Mouse (Mus musculus) neutrophil, adult 83 days (primary cell): ENCODE measurements around the gene Ppm1j. TPM values are rescaled to one million over a fixed set of nuclear protein-coding genes. Genes with fewer than 3 reads are reported as not detected.

ENCODE experiments used
- total RNA-seq, 2 experiments: library from RNA; stranded (reverse); gene quantifications; one replicate each; pipeline ENCODE4 v1.2.4; 2023

Gene Ppm1j
- total RNA-seq: not detected

GRCm38 (mm10) chr3:104780561-104781420 lies at the start of gene Ppm1j:
Ppm1j (plus strand) TSS chr3:104781056.

GRCm38 (mm10) chr3:104781471-104781903 lies 631 bp downstream of the Ppm1j start, which contains the start of gene Fam19a3:
Fam19a3 (minus strand) TSS chr3:104781840.

GRCm38 (mm10) chr3:104788075-104788474 lies 7.2 kb downstream of the Ppm1j start, which contains the start of gene Rhoc:
Rhoc (plus strand) TSS chr3:104788375.

DNA sequence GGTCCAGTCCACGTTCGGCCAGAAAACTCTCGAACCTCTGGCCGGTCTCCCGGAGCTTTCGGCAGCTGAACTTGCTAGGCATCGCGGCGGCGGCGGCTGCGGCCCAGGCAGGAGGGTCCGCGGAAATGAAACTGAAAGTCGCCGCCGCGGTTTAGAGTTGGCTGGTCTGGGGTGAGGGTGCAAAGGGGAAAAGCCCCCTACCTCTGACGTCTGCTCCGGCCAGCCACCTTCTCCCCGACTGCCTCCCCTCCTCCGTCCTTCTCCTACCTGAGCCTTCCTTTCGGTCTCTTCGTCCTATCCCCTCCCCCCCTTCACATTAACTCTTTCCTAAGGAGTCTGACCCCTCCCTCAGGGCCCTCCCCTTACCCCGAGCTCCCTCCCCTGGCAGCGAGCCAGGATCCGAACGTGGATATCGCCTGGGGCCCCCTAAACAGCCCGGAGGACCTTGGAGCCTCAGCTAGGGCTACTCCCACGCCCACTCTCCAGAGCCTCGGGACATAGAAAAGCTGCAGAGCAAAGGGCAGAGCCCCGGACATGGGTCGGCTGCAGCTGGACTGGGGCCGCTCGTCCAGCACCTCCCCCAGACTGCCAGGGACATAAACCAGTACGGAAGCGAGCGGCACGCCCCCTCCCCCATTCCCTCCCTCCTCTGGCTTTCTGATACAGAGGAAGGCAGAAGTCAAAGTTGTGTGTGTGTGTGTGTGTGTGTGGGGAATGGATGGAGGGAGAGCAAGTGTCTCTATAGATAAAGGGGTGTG lies 37.3 kb downstream of the Ppm1j start, which contains the start of gene Mov10:
TSS of gene Mov10 (minus strand) at position 573 of the 758 bp plus-strand sequence.

Other genes with a start within 250 kb of the Ppm1j start
- gene Slc16a1, start 142.4 kb upstream of the Ppm1j start, total RNA-seq: 10 to 100 TPM; 13.4 to 20.8 TPM
- not detected for gene Fam19a3, start 784 bp downstream of the Ppm1j start, total RNA-seq
- 10 to 100 TPM; 17.7 to 23.4 TPM for gene Rhoc, start 7.3 kb downstream of the Ppm1j start, total RNA-seq
- gene Mov10, start 37.5 kb downstream of the Ppm1j start, total RNA-seq: 10 to 100 TPM; 54.0 to 73.3 TPM
- 10 to 100 TPM; 25.9 to 27.2 TPM for gene St7l, start 82.9 kb downstream of the Ppm1j start, total RNA-seq
- 100 to 1,000 TPM; 231 to 274 TPM for gene Capza1, start 83.4 kb downstream of the Ppm1j start, total RNA-seq
- not detected for gene Wnt2b, start 180.9 kb downstream of the Ppm1j start, total RNA-seq